Mouse (Mus musculus) cerebellum, adult 2 months (tissue): Measurements from ENCODE around the gene Crybg1. TPM values are rescaled to one million over a fixed set of nuclear protein-coding genes. Genes with fewer than 3 reads are reported as not detected.
A peak's percentile ranks its signal among the peaks of the same experiment; 100 is the strongest.

Experiments used
- DNase-seq, 2 experiments: peaks; one replicate each; pipeline ENCODE4 v3.0.0; 2021
- H3K27ac ChIP-seq: fragments of 200-500 bp; 2 replicates; pipeline ENCODE4 v1.5.1; 2012; ENCODE audit warnings: low read length, control low read depth, inconsistent platforms; ENCODE audit not compliant: insufficient read depth
- H3K27me3 ChIP-seq: fragments of 200-500 bp; 2 replicates; pipeline ENCODE4 v1.6.1; 2012; ENCODE audit warnings: inconsistent platforms, mild to moderate bottlenecking, low read length, moderate library complexity; ENCODE audit not compliant: control insufficient read depth, insufficient read depth
- H3K4me1 ChIP-seq: fragments of 200-500 bp; 2 replicates; pipeline ENCODE4 v1.6.1; 2011; ENCODE audit warnings: low read length; ENCODE audit not compliant: control insufficient read depth, insufficient read depth
- H3K4me3 ChIP-seq: fragments of 200-500 bp; replicated peaks from 2 replicates; pipeline ENCODE3; 2011; ENCODE audit warnings: mild to moderate bottlenecking, low read depth, low read length, control low read depth; ENCODE audit not compliant: insufficient read depth
- CTCF ChIP-seq: fragments of 200-500 bp; IDR thresholded peaks from 2 replicates; pipeline ENCODE4 v1.5.1; 2011; ENCODE audit warnings: low read depth, mild to moderate bottlenecking, control low read depth, low read length, moderate library complexity, borderline replicate concordance; ENCODE audit not compliant: insufficient read depth
- POLR2A ChIP-seq: fragments of 200-500 bp; IDR thresholded peaks from 2 replicates; pipeline ENCODE4 v1.6.1; 2011; ENCODE audit warnings: low read length, control low read depth, borderline replicate concordance; ENCODE audit not compliant: insufficient read depth
- WGBS: fragments of 180-500 bp; shearing (Covaris S2); methylation state at CpG from one replicate; pipeline ENCODE4 v1.1.7; 2018; 5-methylcytosine and 5-hydroxymethylcytosine counted together
- polyA plus RNA-seq: library from polyadenylated mRNA; depleted of rRNA; stranded (reverse); fragments of >200 nt; gene quantifications from 2 replicates; pipeline ENCODE4 v1.2.3, GENCODE M21; 2012

Gene Crybg1
- polyA plus RNA-seq, 1 experiment: 0.18 TPM

- Histone ChIP-seq H3K4me3 (peak overlapping the region; percentile 14), H3K27me3 (peaks cover 12% of the 10 kb centered on the region; the same call in 1 of the 2 replicates), H3K4me1 (no peaks in the 10 kb centered on the region), H3K27ac (no peak overlapping the region)
- DNase-seq: no peak
- TF ChIP-seq POLR2A: no peak
- no peak for TF ChIP-seq CTCF
- WGBS: under 1% methylated on average over 68 of the region's 68 CpGs
Observed at GRCm38 (mm10) chr10:44003551-44004151, 145.0 kb downstream of the Crybg1 start.

GRCm38 (mm10) chr10:44002995-44003524, 145.6 kb downstream of the Crybg1 start:
- no peaks in the 10 kb centered on the region for H3K4me1 ChIP-seq
- no peak overlapping the region for H3K27ac ChIP-seq
- 4% methylated on average over 11 of the region's 11 CpGs for WGBS
- no peak overlapping the region for H3K4me3 ChIP-seq
- DNase-seq: no peak
- H3K27me3 ChIP-seq: peaks cover 12% of the 10 kb centered on the region; the same call in 1 of the 2 replicates
- TF ChIP-seq CTCF (no peak), POLR2A (no peak)

GRCm38 (mm10) chr10:44002004-44002940, 146.4 kb downstream of the Crybg1 start:
- no peak for TF ChIP-seq POLR2A
- TF ChIP-seq CTCF: peak; percentile 26; the same call in 1 of the 2 replicates
- H3K27me3 ChIP-seq: peaks cover 12% of the 10 kb centered on the region; the same call in 1 of the 2 replicates
- H3K4me1 ChIP-seq: no peaks in the 10 kb centered on the region
- WGBS: 44% methylated on average over 14 of the region's 14 CpGs
- H3K27ac ChIP-seq: no peak overlapping the region
- H3K4me3 ChIP-seq: no peak overlapping the region
- no peak for DNase-seq

GRCm38 (mm10) chr10:44000156-44000865, 148.3 kb downstream of the Crybg1 start:
- TF ChIP-seq POLR2A (no peak), CTCF (no peak)
- no peak for DNase-seq
- H3K27me3 ChIP-seq: peaks cover 11% of the 10 kb centered on the region; the same call in 1 of the 2 replicates
- no peak overlapping the region for H3K4me3 ChIP-seq
- no peak overlapping the region for H3K27ac ChIP-seq
- 69% methylated on average over 2 of the region's 2 CpGs for WGBS
- no peaks in the 10 kb centered on the region for H3K4me1 ChIP-seq

- no peak for DNase-seq
- H3K4me1 ChIP-seq: no peaks in the 10 kb centered on the region
- H3K4me3 ChIP-seq: no peak overlapping the region
- WGBS: 70% methylated on average over 8 of the region's 8 CpGs
- TF ChIP-seq CTCF: no peak
- TF ChIP-seq POLR2A: no peak
- H3K27me3 ChIP-seq: peaks cover 4% of the 10 kb centered on the region; the same call in 1 of the 2 replicates
- no peak overlapping the region for H3K27ac ChIP-seq
Observed at GRCm38 (mm10) chr10:43998503-43999082, 150.1 kb downstream of the Crybg1 start.

- no peak overlapping the region for H3K4me3 ChIP-seq
- 72% methylated on average over 9 of the region's 9 CpGs for WGBS
- TF ChIP-seq CTCF (no peak), POLR2A (no peak)
Observed at GRCm38 (mm10) chr10:43998023-43998422, 150.6 kb downstream of the Crybg1 start.

GRCm38 (mm10) chr10:43997276-43997675, 151.4 kb downstream of the Crybg1 start:
- no peaks in the 10 kb centered on the region for H3K4me1 ChIP-seq
- H3K27ac ChIP-seq: no peak overlapping the region
- no peak for TF ChIP-seq POLR2A
- no peak for TF ChIP-seq CTCF
- DNase-seq: no peak
- H3K27me3 ChIP-seq: no peaks in the 10 kb centered on the region; the same call in 1 of the 2 replicates
- no peak overlapping the region for H3K4me3 ChIP-seq
- WGBS: 88% methylated on average over 10 of the region's 10 CpGs

More at GRCm38 (mm10) chr10:43998023-43998422, 150.6 kb downstream of the Crybg1 start:
- Histone ChIP-seq H3K27ac (no peak overlapping the region), H3K4me1 (no peaks in the 10 kb centered on the region), H3K27me3 (peaks cover 4% of the 10 kb centered on the region; the same call in 1 of the 2 replicates)
- no peak for DNase-seq
